Mouse (Mus musculus) ES-Bruce4 (cell line): ENCODE measurements around the gene Ipo11.

ENCODE experiments used
- CTCF ChIP-seq: IDR thresholded peaks from one replicate; pipeline ENCODE4 v1.8.1; 2011; ENCODE audit warnings: low read depth, low read length
- EP300 ChIP-seq: IDR thresholded peaks from 2 replicates; pipeline ENCODE4 v1.6.1; 2011; ENCODE audit warnings: low read depth, low read length; ENCODE audit not compliant: insufficient read depth

- TF ChIP-seq CTCF (no peak), EP300 (no peak)
These were observed 138.7 kb downstream of the Ipo11 start for GRCm38 (mm10) chr13:106798026-106798425.
